Mouse (Mus musculus): ENCODE measurements around the gene Katnal1.

Gene Katnal1

GRCm38 (mm10) chr5:148924586-148924985 lies 4.5 kb downstream of the Katnal1 start:
- DNase-seq (ENCODE audit: low read depth): no peak

- DNase-seq (ENCODE audit: low read depth): no peak
Observed at GRCm38 (mm10) chr5:148924051-148924450, 5.1 kb downstream of the Katnal1 start.

GRCm38 (mm10) chr5:148923408-148923807 lies 5.7 kb downstream of the Katnal1 start:
- no peak for DNase-seq (ENCODE audit: low read depth)

- DNase-seq (ENCODE audit: low read depth): no peak
Observed at GRCm38 (mm10) chr5:148922773-148923172, 6.3 kb downstream of the Katnal1 start.

- DNase-seq (ENCODE audit: low read depth): no peak
Observed at GRCm38 (mm10) chr5:148918049-148918448, 11.1 kb downstream of the Katnal1 start.

GRCm38 (mm10) chr5:148916775-148917174 lies 12.3 kb downstream of the Katnal1 start:
- no peak for DNase-seq (ENCODE audit: low read depth)

GRCm38 (mm10) chr5:148912262-148912661 lies 16.9 kb downstream of the Katnal1 start:
- no peak for DNase-seq (ENCODE audit: low read depth)

GRCm38 (mm10) chr5:148910066-148910465 lies 19.1 kb downstream of the Katnal1 start:
- DNase-seq (ENCODE audit: low read depth): peak; percentile 56

GRCm38 (mm10) chr5:148909402-148909801 lies 19.7 kb downstream of the Katnal1 start:
- no peak for DNase-seq (ENCODE audit: low read depth)

GRCm38 (mm10) chr5:148909057-148909395 lies 20.1 kb downstream of the Katnal1 start:
- no peak for DNase-seq (ENCODE audit: low read depth)

- DNase-seq (ENCODE audit: low read depth): no peak
Observed at GRCm38 (mm10) chr5:148908191-148909056, 20.7 kb downstream of the Katnal1 start.

- DNase-seq (ENCODE audit: low read depth): peak; percentile 24
Observed at GRCm38 (mm10) chr5:148906305-148906704, 22.8 kb downstream of the Katnal1 start.

- DNase-seq (ENCODE audit: low read depth): peak; percentile 85
Observed at GRCm38 (mm10) chr5:148904846-148905245, 24.3 kb downstream of the Katnal1 start.

- DNase-seq (ENCODE audit: low read depth): no peak
Observed at GRCm38 (mm10) chr5:148899361-148899760, 29.8 kb downstream of the Katnal1 start.

- no peak for DNase-seq (ENCODE audit: low read depth)
Observed at GRCm38 (mm10) chr5:148897941-148898417, 31.1 kb downstream of the Katnal1 start.

- DNase-seq (ENCODE audit: low read depth): no peak
Observed at GRCm38 (mm10) chr5:148897069-148897702, 31.9 kb downstream of the Katnal1 start.

- DNase-seq (ENCODE audit: low read depth): no peak
Observed at GRCm38 (mm10) chr5:148896515-148896914, 32.6 kb downstream of the Katnal1 start.

GRCm38 (mm10) chr5:148895833-148896232 lies 33.3 kb downstream of the Katnal1 start:
- DNase-seq (ENCODE audit: low read depth): no peak

GRCm38 (mm10) chr5:148895034-148895433 lies 34.1 kb downstream of the Katnal1 start:
- DNase-seq (ENCODE audit: low read depth): no peak

- DNase-seq (ENCODE audit: low read depth): no peak
Observed at GRCm38 (mm10) chr5:148890237-148890636, 38.9 kb downstream of the Katnal1 start.

- DNase-seq (ENCODE audit: low read depth): peak; percentile 67
Observed at GRCm38 (mm10) chr5:148888032-148888431, 41.1 kb downstream of the Katnal1 start.

GRCm38 (mm10) chr5:148885821-148886609 lies 43.1 kb downstream of the Katnal1 start:
- DNase-seq (ENCODE audit: low read depth): no peak
